Mouse (Mus musculus) limb, embryonic 10.5 days (tissue): ENCODE data around the gene Lif. TPM values are rescaled to one million over a fixed set of nuclear protein-coding genes. Genes with fewer than 3 reads are reported as not detected.

Experiments
- DNase-seq: peaks from one replicate; pipeline ENCODE4 v3.0.0-alpha.2; 2017; ENCODE audit warnings: low spot score
- H3K27ac ChIP-seq: fragments of 300-500 bp; sonication (generic); 2 replicates; pipeline ENCODE4 v1.5.1; 2016; ENCODE audit warnings: mild to moderate bottlenecking
- H3K27me3 ChIP-seq: fragments of 300-500 bp; sonication (generic); 2 replicates; pipeline ENCODE4 v1.6.1; 2016; ENCODE audit warnings: low read depth, mild to moderate bottlenecking; ENCODE audit not compliant: poor library complexity, severe bottlenecking
- H3K36me3 ChIP-seq: fragments of 300-500 bp; sonication (generic); 2 replicates; pipeline ENCODE4 v1.6.1; 2016; ENCODE audit warnings: mild to moderate bottlenecking, moderate library complexity
- H3K4me1 ChIP-seq: fragments of 300-500 bp; sonication (generic); 2 replicates; pipeline ENCODE4 v1.6.1; 2016
- H3K4me3 ChIP-seq: fragments of 300-500 bp; sonication (generic); 2 replicates; pipeline ENCODE4 v1.5.1; 2016; ENCODE audit warnings: mild to moderate bottlenecking, moderate library complexity
- H3K9me3 ChIP-seq: fragments of 300-500 bp; sonication (generic); replicated peaks from 2 replicates; pipeline ENCODE4 v1.6.1; 2016; ENCODE audit warnings: mild to moderate bottlenecking
- WGBS: fragments of 180-500 bp; shearing (Covaris S2); methylation state at CpG from one replicate; pipeline ENCODE4 v1.1.7; 2016; 5-methylcytosine and 5-hydroxymethylcytosine counted together
- polyA plus RNA-seq: library from polyadenylated mRNA; unstranded; fragments of >200 nt; fragmentation: Nextera tagmentation; extraction: Ambion mirVana; gene quantifications from 2 replicates; pipeline ENCODE4 v1.2.1, GENCODE M21; 2016

Gene Lif
- polyA plus RNA-seq, 1 experiment from 2014 or later: 0.06 TPM

- Histone ChIP-seq H3K27me3 (peaks cover 18% of the 10 kb centered on the region; the same call in 1 of the 2 replicates), H3K4me1 (peaks cover 41% of the 10 kb centered on the region)
- WGBS: 54% methylated on average over 3 of the region's 3 CpGs
These were observed 40.4 kb downstream of the Lif start for GRCm38 (mm10) chr11:4297753-4298152.

GRCm38 (mm10) chr11:4298615-4299014 is 41.3 kb downstream of the Lif start:
- DNase-seq: no peak
- Histone ChIP-seq H3K4me3 (no peak overlapping the region), H3K36me3 (no peaks in the 10 kb centered on the region), H3K4me1 (peaks cover 44% of the 10 kb centered on the region), H3K27ac (0 out of 2 replicates have a peak overlapping the region, but pooled peaks have one; percentile 20), H3K27me3 (peaks cover 13% of the 10 kb centered on the region; the same call in 1 of the 2 replicates), H3K9me3 (no peaks in the 10 kb centered on the region)
- WGBS: 40% methylated on average over 7 of the region's 7 CpGs

More at GRCm38 (mm10) chr11:4297753-4298152, 40.4 kb downstream of the Lif start:
- no peaks in the 10 kb centered on the region for H3K9me3 ChIP-seq
- DNase-seq: no peak
- no peak overlapping the region for H3K27ac ChIP-seq
- H3K4me3 ChIP-seq: no peak overlapping the region
- no peaks in the 10 kb centered on the region for H3K36me3 ChIP-seq

GRCm38 (mm10) chr11:4299191-4299590 is 41.8 kb downstream of the Lif start:
- no peaks in the 10 kb centered on the region for H3K36me3 ChIP-seq
- WGBS: 55% methylated on average over 12 of the region's 12 CpGs
- no peak overlapping the region for H3K27ac ChIP-seq
- peaks cover 7% of the 10 kb centered on the region; the same call in 1 of the 2 replicates for H3K27me3 ChIP-seq
- peaks cover 44% of the 10 kb centered on the region for H3K4me1 ChIP-seq
- no peak for DNase-seq
- no peak overlapping the region for H3K4me3 ChIP-seq
- H3K9me3 ChIP-seq: no peaks in the 10 kb centered on the region

GRCm38 (mm10) chr11:4299735-4300474 is 42.5 kb downstream of the Lif start:
- Histone ChIP-seq H3K27me3 (peaks cover 4% of the 10 kb centered on the region; the same call in 1 of the 2 replicates), H3K9me3 (no peaks in the 10 kb centered on the region), H3K36me3 (no peaks in the 10 kb centered on the region), H3K4me1 (peaks cover 41% of the 10 kb centered on the region), H3K27ac (peak overlapping the region; percentile 4; the same call in 1 of the 2 replicates), H3K4me3 (no peak overlapping the region)
- no peak for DNase-seq
- WGBS: 71% methylated on average over 14 of the region's 14 CpGs

GRCm38 (mm10) chr11:4300683-4301082 is 43.3 kb downstream of the Lif start:
- 0 out of 2 replicates have a peak, but pooled peaks cover 4% of the 10 kb centered on the region for H3K27me3 ChIP-seq
- no peak for DNase-seq
- no peaks in the 10 kb centered on the region for H3K36me3 ChIP-seq
- no peaks in the 10 kb centered on the region for H3K9me3 ChIP-seq
- no peak overlapping the region for H3K4me3 ChIP-seq
- peaks cover 36% of the 10 kb centered on the region for H3K4me1 ChIP-seq
- 0 out of 2 replicates have a peak overlapping the region, but pooled peaks have one; percentile 33 for H3K27ac ChIP-seq
- WGBS: 92% methylated on average over 3 of the region's 3 CpGs

- Histone ChIP-seq H3K9me3 (no peaks in the 10 kb centered on the region), H3K4me1 (peaks cover 33% of the 10 kb centered on the region), H3K27ac (peak overlapping the region; percentile 73), H3K4me3 (no peak overlapping the region), H3K36me3 (no peaks in the 10 kb centered on the region), H3K27me3 (0 out of 2 replicates have a peak, but pooled peaks cover 4% of the 10 kb centered on the region)
- DNase-seq: no peak
- 11% methylated on average over 5 of the region's 5 CpGs for WGBS
These were observed 45.1 kb downstream of the Lif start for GRCm38 (mm10) chr11:4302363-4302913.

GRCm38 (mm10) chr11:4303033-4303432 is 45.7 kb downstream of the Lif start:
- Histone ChIP-seq H3K27ac (no peak overlapping the region; the same call in 1 of the 2 replicates), H3K9me3 (no peaks in the 10 kb centered on the region), H3K4me1 (peaks cover 39% of the 10 kb centered on the region), H3K4me3 (no peak overlapping the region), H3K27me3 (0 out of 2 replicates have a peak, but pooled peaks cover 4% of the 10 kb centered on the region), H3K36me3 (no peaks in the 10 kb centered on the region)
- DNase-seq: no peak
- 82% methylated on average over 9 of the region's 9 CpGs for WGBS

- no peak overlapping the region for H3K27ac ChIP-seq
- H3K9me3 ChIP-seq: no peaks in the 10 kb centered on the region
- H3K4me1 ChIP-seq: peaks cover 42% of the 10 kb centered on the region
- no peak overlapping the region for H3K4me3 ChIP-seq
- 77% methylated on average over 4 of the region's 4 CpGs for WGBS
- H3K36me3 ChIP-seq: no peaks in the 10 kb centered on the region
- DNase-seq: no peak
- H3K27me3 ChIP-seq: 0 out of 2 replicates have a peak, but pooled peaks cover 4% of the 10 kb centered on the region
These were observed 46.8 kb downstream of the Lif start for GRCm38 (mm10) chr11:4304203-4304602.

- DNase-seq: no peak
- no peaks in the 10 kb centered on the region for H3K36me3 ChIP-seq
- H3K9me3 ChIP-seq: no peaks in the 10 kb centered on the region
- no peak overlapping the region for H3K27ac ChIP-seq
- H3K4me1 ChIP-seq: peaks cover 39% of the 10 kb centered on the region
- no peak overlapping the region for H3K4me3 ChIP-seq
- 0 out of 2 replicates have a peak, but pooled peaks cover 2% of the 10 kb centered on the region for H3K27me3 ChIP-seq
- 93% methylated on average over 4 of the region's 4 CpGs for WGBS
These were observed 47.7 kb downstream of the Lif start for GRCm38 (mm10) chr11:4305090-4305489.

- H3K36me3 ChIP-seq: no peaks in the 10 kb centered on the region
- no peaks in the 10 kb centered on the region for H3K27me3 ChIP-seq
- no peak overlapping the region for H3K27ac ChIP-seq
- WGBS: 76% methylated on average over 2 of the region's 2 CpGs
- no peak for DNase-seq
- peaks cover 37% of the 10 kb centered on the region for H3K4me1 ChIP-seq
- H3K9me3 ChIP-seq: no peaks in the 10 kb centered on the region
- no peak overlapping the region for H3K4me3 ChIP-seq
These were observed 48.7 kb downstream of the Lif start for GRCm38 (mm10) chr11:4306086-4306485.

- Histone ChIP-seq H3K4me1 (peaks cover 28% of the 10 kb centered on the region), H3K36me3 (no peaks in the 10 kb centered on the region), H3K27ac (peak overlapping the region; percentile 89), H3K4me3 (peak overlapping the region; percentile 44), H3K9me3 (no peaks in the 10 kb centered on the region), H3K27me3 (no peaks in the 10 kb centered on the region)
- WGBS: 19% methylated on average over 6 of the region's 6 CpGs
- no peak for DNase-seq
These were observed 50.7 kb downstream of the Lif start for GRCm38 (mm10) chr11:4308060-4308513.

GRCm38 (mm10) chr11:4308514-4309450 is 51.4 kb downstream of the Lif start:
- no peaks in the 10 kb centered on the region for H3K36me3 ChIP-seq
- no peaks in the 10 kb centered on the region for H3K9me3 ChIP-seq
- peak overlapping the region; percentile 89 for H3K27ac ChIP-seq
- H3K4me3 ChIP-seq: peak overlapping the region; percentile 44
- H3K27me3 ChIP-seq: no peaks in the 10 kb centered on the region
- peaks cover 28% of the 10 kb centered on the region for H3K4me1 ChIP-seq
- WGBS: 25% methylated on average over 25 of the region's 25 CpGs
- DNase-seq: peak; percentile 75
